Mouse (Mus musculus) frontal cortex, adult (tissue): ENCODE results near the gene Bcas1.

Experiments used
- ATAC-seq: cut with Nextera tagmentation; 2 replicates; pipeline ENCODE4 v1.9.2; 2017; ENCODE audit warnings: mild to moderate bottlenecking, moderate library complexity, mixed read lengths; ENCODE audit not compliant: low TSS enrichment

The Bcas1 gene

DNA sequence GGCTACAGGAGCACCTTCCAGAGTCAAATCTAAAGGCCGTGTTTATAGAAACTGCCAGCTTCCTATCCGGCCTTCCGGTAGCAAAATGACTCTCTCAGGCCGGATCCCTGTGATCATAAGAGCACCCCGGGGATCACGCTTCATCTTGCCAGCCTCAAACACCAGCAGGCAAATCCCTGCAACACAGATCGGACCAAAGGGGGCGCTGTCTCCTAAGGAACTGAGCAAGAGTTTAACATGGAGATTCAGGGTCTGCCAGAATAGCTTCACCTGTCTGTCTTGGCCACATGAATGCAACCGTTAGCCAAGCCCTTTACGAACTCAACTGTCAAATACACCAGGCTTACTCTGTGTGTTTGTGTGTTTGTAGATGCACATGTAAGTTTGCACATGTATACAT, 8.9 kb downstream of the Bcas1 start:
- ATAC-seq, result no peak

DNA sequence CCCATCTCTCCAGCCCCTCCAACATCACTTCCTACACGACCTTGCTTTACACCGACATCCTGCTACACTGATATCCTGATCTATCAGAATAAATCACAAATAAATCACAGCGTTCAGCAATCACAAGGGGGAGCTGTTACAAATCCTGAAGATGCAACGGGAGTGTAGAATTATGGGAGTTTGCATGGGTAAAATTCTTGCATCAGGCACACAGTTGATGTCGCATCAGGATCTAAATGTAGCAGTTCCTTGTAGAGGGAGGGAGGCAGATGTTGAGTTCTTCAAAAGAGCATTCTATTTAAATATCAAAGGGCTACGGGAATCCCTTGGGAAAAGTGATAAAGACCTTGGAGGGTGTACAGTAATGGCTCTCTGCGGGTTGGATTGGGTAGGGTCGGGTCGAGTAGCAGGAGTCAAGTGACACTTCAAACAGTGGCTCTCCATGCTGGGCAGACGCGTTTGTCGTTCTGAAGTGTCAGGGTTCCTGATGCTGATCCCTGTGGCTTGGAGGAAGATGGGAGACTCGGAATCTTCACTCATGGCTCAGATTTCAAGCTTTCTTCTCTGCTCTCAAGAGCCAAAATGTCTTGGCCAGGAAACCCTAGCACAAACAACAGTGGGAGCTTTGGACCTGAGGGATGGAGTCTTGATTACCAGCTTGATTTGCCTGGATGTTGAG, 16.0 kb downstream of the Bcas1 start:
- no peak for ATAC-seq

DNA sequence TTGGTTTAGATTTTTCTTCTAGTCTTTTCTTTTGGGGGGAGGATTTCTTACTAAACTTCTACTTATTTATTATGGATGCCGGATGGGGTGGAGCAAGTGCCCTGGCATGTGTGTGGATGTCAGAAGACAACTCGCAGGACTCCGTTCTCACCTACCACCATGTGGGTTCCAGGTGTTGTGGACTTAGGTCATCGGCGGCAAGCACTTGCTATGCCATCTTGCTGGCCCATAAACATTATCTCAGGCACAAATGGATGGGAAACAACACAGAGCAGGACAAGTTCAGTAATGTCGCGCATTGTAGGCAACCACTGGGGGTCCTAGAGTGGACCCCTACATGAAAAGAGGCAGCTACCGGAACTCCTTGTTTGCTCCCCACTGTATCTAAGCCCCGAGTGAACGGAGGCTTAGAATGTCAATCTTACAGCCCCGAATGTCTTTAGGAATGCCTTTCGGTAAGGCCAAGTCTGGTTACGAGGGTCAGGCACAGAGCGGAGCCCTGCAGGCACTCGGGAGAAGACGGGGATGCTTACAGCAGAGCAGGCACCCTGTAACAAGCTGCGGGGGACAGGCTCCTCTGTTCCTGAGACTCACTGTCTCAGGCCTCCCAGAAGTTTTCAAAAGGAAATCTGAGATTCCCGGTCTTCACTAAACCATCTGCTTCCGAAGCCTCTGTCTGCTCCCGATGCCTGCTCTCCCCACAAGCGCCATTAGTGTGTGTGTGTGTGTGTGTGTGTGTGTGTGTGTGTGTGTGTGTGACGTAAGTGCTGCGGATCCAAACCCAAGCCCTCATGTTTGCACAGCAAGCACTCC, 16.8 kb downstream of the Bcas1 start:
- no peak for ATAC-seq

DNA sequence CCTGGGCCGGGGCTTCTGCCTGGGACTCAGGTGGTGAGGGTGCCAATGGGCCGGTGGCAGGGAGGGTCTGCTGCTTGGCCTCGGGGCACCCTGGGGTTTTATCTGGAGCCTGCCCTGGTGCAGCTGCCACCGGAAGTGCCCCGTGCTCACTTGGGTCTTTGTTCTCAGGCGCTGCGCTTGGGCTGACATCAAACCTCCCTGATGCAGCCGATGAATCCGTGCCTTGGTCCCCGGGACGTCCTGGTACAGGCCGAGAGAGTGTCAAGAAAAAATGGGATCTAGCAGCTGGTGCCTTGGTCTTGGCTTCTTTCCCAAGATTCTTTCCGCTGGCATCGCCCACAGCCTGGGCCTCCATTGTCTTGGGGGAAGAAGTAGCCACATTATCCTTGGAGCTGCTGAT, 21.2 kb downstream of the Bcas1 start:
- peak; percentile 58; the same call in 1 of the 2 replicates for ATAC-seq

DNA sequence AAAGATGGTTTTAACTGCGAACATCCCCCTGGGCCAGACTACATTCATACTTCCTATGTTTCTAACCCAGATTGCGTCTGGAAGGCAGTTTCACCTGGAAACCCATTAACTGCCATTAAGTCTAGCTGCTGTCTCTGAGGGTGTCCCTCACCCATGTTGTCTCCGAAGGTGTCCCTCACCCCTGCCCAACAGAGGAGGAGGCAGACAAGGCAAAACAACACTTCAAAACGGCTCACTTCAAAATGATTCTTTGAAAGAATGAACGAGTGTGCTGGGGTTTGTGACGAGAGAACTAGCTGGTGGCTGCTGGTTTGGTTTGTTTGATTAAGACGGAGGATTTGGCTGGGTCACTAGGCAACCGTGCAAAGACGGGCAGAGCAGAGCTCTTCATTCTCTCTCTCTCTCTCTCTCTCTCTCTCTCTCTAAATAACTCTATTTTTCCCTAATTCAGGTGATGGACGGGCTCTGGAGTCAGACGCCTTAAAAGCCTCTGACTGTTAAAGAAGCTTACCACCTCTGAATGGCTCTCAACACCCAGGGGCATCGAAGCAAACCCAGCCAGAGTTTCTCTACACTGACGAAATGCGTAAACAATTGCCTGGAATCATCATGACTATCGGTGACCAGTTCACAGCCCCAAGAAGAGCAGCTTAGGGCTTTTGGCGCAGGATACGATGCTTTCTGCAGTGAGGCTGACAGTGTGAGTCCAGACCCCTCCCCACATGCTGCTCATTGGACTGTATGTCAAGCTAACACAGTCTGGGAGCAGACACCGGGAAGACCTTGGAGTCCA, 22.7 kb downstream of the Bcas1 start:
- ATAC-seq, result no peak

DNA sequence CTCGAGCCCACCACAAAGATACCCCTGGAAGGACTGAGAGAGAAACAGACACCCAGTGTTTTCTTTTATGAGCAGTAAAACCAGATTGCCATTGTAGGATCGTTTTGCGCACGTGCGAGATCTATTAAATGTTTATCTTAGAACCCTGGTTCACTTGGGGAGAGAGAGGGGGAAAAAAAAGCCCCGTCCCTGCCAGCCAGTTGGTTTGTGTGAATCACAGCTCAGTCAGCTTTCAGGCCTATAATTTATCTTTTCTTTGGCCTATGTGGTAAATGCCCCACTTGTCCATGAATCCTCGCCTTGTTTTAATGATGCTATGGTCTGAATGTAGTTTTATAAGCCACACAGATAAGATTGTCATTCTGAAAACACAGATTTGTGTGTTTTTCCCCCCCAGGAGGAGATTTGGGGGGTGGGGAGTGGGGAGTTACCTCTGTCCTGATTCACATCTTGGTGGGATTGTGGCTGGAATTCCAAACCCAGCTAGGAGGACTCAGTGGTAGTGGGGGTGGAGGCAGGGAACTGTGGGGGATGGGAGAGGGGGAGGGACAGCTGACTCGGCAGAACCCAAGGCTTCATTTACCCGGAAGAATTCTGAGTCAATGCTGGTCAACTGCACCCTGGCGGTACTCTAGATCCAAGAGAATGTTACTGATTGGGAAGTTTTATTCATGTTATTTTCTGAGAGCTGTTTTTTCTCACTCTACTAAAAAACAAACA, 23.8 kb downstream of the Bcas1 start:
- ATAC-seq, result no peak

DNA sequence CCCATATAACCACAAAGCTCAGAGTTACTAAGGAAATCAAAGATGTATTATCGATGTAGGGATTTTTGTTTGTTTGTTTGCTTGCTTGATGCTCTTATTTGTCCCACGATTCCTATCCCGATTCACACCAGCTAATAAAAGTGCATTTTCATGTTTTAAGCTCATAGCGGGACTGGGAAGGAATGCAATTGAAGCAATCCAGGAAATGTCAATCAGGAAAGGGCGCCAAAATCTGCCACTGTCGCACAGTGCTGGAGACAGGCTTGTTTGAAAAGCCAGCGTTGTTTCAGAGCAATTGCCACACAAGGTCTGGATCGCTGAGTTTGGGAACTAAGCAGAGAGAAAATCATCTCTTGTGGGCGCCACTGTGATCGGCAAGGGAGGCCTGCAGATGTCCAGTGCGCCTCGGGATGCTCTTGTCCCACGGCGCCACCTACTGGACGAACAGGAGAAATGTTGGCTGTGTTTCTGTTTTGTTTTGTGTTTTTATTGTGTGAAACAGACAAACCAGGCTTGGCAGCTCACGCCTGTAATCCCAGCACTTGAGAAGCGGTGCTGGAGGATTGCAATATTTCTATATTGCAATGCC, 26.3 kb downstream of the Bcas1 start:
- peak; percentile 90 for ATAC-seq

DNA sequence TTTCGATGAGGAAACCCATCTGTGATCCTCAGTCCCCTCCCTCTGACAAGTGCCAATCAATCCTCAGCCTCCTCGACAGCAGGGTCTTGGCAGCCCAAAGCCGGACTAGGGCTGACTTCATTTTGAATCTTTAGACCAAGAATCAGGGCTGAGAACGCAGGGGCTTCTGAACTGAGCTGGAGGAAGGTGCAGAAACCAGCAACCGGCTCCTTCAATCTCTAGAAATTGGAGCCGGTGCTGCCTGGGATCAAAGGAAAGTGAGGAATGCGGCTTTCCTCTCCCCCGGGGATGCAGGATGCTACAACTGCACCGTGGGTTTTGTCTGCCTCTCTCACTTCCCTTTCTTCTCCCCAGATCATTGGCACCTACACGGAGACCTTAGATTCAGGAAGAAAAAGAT, 27.0 kb downstream of the Bcas1 start:
- no peak for ATAC-seq

DNA sequence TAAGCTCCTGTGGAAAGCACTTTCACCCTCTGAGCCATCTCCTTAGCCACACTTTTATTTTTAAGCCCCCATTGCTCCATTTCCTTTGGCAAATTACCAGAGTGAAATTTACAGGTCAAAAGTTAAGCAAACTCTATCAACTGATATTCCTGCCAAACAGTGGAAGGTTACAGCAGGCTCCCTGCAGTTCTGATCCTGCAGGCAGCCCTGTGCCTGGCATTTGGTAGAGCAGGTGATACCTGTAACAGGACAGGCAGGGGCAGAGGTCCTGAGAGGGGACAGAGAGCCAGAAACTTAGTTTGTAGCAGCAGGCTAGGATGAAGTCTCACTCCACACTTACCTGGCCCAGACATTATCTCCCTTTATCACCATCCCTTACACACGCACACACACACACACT, 35.7 kb downstream of the Bcas1 start:
- ATAC-seq, result no peak

DNA sequence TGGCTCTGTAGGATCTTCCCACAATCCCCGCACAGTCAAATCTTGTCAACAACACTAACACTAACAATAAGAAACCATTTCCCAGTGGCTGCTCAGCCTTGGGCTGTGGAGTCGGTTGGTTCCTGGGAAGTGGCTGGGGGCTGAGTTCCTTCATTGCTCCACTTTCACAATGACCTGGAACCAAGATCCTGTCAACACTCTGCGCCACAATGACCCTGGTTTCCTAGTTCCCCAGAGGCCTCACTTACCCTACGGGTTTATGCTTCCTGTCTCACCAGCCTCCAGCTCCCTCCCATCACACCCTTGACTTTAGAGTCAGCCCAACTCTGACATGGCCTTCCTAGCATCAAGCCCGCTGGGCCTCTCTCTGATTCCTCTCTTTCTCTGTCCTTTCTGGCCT, 39.3 kb downstream of the Bcas1 start:
- ATAC-seq, result no peak

DNA sequence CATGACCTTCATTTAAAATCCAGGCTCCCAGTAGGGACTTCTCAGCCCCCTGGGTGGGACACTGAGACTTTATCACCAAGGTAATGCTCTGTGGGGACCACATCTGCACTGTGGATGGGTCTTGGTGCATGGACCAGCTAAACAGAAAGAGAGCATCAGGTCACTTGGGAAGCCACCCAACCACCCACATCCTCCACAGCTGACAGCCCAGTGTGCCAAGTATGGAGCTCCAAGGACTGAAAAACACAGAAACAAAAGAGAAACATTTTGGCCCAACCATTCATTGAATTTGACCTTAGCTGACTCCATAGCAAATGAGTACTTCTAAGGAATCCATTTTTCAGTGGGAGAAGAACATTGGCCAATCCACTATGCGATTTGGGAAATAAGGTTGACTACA, 42.1 kb downstream of the Bcas1 start:
- no peak for ATAC-seq

DNA sequence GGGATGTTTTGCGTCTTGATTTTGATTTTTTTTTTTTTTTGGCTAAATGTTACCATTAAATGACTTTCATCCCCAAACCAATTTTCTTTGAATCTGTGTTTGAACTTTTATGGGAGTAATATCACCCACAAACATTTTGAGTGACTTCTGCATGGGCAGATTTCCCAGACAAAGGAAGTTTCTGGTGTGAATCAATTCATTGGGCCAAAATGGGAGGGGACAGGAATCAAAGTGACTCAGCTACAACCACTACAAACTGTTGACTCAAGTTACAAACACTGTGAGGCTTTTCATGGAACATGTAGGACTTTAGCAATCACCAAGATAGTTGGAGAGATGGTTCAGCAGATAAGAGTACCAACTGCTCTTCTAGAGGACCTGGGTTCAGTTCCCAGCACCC, 42.9 kb downstream of the Bcas1 start:
- no peak for ATAC-seq

DNA sequence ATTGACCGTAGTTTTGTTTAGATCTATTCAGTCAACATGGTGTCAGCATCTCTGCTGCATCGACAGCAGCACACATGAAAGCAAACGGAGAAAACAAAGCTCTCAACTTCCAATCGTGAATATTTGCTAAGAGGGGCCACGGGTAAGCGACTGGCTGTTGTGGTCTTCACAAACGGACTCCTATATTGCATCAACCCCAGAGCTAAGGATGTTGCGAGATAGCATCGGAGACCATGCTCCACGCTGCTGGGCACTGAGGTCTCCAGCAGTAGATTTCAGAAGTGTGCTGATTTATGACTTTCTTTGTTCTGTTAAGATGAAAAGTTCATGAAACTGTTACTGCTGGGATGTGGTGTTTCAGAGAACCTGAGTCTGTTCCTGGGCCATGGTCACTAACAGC, 54.3 kb downstream of the Bcas1 start:
- no peak for ATAC-seq

DNA sequence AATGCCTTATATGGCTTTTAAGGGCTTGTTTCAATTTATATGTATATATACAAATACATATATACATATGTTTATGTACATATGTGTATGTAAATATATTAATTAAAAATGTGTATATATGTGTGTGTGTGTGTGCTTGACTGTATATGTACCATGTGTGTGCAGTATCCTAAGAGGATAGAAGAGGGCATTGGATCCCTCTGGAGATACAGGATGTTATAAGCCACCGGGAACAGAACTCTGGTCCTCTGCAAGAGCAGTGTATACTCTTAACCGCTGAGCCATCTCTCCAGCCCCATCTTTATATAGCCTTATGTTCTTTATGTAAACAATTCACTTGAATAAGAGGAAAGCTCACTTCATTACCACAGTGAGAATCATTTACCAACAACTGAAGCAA, 62.0 kb downstream of the Bcas1 start:
- no peak for ATAC-seq

DNA sequence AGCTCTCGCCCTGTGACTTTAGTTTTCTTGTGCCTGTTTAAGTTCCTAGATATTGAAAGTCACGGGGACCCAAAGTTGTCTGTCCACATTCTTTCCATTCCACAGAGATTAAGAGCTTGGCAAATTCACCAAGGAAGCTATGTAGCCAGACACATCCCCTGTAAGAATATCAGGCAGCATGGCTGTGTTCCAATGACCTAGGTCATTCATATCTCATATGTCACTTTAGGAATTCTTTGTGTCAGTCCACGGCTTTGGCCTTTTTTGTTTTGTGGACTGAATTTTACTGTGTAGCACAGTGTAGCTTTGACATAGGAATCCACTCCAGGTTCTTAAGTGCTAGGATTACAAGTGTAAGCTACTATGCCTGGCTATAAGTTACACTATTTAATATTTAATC, 62.4 kb downstream of the Bcas1 start:
- ATAC-seq, result no peak

DNA sequence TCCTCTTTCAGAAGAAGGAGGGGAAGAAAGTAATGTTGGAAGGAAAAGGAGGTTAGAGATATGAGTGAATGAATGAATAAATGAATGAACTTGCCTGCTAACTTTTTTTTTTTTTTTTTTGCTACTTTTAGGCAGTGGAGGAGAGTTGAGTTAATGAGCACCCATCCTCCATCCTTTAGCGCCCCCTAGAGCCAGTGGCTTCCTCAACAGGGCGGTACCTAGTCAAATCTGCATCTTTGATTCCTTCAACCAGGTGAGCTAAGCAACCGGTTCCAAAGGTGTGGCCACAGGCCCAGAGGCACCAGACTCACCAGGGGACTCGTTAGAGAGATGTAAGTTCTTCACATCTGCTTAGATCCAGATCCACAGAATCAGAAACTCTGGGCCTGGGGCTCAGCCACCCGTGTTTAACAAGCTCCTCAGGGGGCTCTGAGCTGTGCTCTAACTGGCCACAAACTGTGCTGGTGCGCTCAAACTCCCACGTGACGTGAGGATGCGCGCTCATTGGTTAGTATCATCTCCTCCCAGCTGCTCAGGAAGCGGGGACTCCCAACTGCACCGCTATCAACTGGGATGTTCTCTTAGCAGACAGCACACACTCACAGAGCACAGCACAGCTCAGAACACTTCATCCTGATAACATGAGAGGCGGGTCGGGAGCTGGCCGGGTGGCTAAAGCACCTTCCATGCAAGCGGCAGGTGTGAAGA, 70.8 kb downstream of the Bcas1 start:
- no peak for ATAC-seq

DNA sequence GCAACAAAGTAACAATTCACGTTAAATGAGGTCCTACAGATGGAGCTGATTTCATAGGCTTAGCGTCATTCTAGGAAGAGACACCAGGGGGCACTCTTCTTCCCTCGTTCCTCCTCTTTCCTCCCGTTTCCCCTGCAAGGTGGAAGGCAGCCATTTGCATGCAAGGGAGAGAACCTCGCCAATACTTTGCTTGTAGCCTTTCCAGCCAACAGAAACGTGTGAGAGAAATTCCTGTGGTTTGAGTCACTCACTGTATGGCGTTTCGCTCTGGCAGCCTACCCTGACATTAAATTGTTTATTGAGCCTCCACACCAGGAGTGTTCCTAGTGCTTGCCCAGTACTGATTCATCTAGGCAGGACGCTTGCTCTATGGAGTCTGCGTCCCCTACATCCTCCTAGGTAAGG, 72.7 kb downstream of the Bcas1 start:
- ATAC-seq, result peak; percentile 93

DNA sequence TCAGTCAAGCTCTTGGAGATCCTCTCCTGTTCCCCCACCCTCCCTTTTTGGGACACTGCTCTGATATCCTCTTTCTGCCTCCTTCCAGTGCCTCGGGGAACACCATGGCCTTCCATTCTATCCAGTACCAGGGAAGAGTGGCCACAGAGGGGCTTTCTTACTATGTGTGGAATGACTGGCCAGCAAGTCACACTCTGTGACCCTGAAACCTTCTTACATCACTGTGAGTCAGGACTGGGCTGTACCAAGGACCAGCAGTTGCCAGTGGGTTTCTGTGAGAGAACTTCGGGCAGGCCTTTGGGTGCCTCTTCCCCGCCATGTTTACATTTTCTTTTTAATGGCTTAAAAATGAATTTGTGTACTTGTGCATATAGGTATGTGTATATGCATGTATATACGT, 75.4 kb downstream of the Bcas1 start:
- no peak for ATAC-seq

DNA sequence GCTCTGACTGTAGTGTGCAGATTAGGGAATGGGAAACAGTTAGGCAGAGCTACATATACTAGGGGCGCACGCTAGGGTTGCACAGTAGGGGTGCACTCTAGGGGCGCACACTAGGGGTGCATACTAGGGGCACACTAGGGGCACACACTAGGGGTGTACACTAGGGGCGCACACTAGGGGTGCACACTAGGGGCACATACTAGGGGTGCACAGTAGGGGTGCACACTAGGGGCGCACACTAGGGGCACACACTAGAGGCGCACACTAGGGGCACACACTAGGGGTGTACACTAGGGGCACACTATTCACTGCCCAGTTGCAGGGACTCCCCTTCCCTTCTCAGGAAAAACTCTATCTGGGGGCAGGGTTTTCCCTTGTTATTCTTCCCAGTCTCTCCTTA, 75.8 kb downstream of the Bcas1 start:
- ATAC-seq, result no peak

DNA sequence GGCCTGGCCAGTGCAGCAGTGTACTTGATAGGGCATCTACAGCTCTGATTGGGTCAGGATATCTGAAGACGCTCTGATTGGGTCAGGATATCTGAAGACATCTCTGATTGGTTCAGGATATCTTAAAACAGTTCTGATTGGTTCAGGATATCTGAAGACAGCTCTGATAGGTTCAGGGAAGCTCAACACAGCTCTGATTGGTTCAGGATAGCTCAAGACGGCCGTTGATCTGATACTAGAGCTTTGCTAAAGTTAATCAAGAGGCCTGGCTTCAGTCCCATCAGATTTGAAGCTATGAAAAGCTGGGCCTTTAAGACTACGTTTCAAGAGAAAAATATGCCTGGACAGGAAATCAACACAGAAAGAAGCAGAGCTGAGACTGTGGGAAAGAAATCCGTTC, 77.9 kb downstream of the Bcas1 start:
- ATAC-seq, result no peak

DNA sequence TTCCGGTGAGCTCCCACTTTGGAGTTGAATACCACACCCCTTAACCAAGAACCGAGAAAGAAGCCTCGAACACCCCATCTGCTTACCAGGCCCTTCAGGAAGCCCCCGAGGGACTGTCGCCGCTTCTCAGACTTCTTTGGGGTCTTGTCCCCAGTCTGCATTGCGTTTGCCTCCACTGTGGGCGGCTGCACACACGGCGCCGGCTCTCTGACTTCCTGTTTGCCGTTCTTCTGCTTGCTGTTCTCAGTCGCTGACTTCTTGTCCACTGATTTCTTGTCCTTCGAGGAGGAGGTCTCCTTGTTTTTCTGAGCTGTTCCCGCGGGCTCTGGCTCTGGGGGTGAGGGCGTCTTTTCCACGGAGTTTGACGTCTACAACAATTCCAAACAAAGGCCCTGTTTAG, 78.5 kb downstream of the Bcas1 start:
- ATAC-seq, result no peak
